Mouse (Mus musculus): ENCODE results near the gene Mink1.
A peak's percentile ranks its signal among the peaks of the same experiment; 100 is the strongest.

Mink1 gene

GRCm38 (mm10) chr11:70594253-70594989 lies 31.7 kb downstream of the Mink1 start:
- no peak for DNase-seq (ENCODE audit: low spot score)

GRCm38 (mm10) chr11:70595638-70596037 lies 33.0 kb downstream of the Mink1 start:
- no peak for DNase-seq (ENCODE audit: low spot score)

- no peak for DNase-seq (ENCODE audit: low spot score)
Measured at GRCm38 (mm10) chr11:70596094-70596493, 33.4 kb downstream of the Mink1 start.

- no peak for DNase-seq (ENCODE audit: low spot score)
Measured at GRCm38 (mm10) chr11:70597301-70597700, 34.6 kb downstream of the Mink1 start.

- no peak for DNase-seq (ENCODE audit: low spot score)
Measured at GRCm38 (mm10) chr11:70598451-70598953, 35.8 kb downstream of the Mink1 start.

- peak; percentile 63 for DNase-seq (ENCODE audit: low spot score)
Measured at GRCm38 (mm10) chr11:70605024-70605566, 42.4 kb downstream of the Mink1 start.

- no peak for DNase-seq (ENCODE audit: low spot score)
Measured at GRCm38 (mm10) chr11:70606717-70607116, 44.0 kb downstream of the Mink1 start.

- no peak for DNase-seq (ENCODE audit: low spot score)
Measured at GRCm38 (mm10) chr11:70607611-70608010, 44.9 kb downstream of the Mink1 start.

GRCm38 (mm10) chr11:70608381-70609066 lies 45.8 kb downstream of the Mink1 start:
- no peak for DNase-seq (ENCODE audit: low spot score)

GRCm38 (mm10) chr11:70610752-70611151 lies 48.1 kb downstream of the Mink1 start:
- DNase-seq (ENCODE audit: low spot score) = no peak

GRCm38 (mm10) chr11:70612505-70612904 lies 49.8 kb downstream of the Mink1 start:
- DNase-seq (ENCODE audit: low spot score) = no peak

- DNase-seq (ENCODE audit: low spot score) = no peak
Measured at GRCm38 (mm10) chr11:70615074-70615473, 52.4 kb downstream of the Mink1 start.

- DNase-seq (ENCODE audit: low spot score) = no peak
Measured at GRCm38 (mm10) chr11:70615516-70616093, 52.9 kb downstream of the Mink1 start, which contains the start of gene 4930544D05Rik. 4930544D05Rik (plus strand) TSS chr11:70615848.

GRCm38 (mm10) chr11:70619101-70619500 lies 56.4 kb downstream of the Mink1 start, which contains the start of gene Chrne:
Chrne (minus strand) TSS chr11:70619216.
- DNase-seq (ENCODE audit: low spot score) = no peak

- DNase-seq (ENCODE audit: low spot score) = no peak
Measured at GRCm38 (mm10) chr11:70621972-70622814, 59.5 kb downstream of the Mink1 start.

- no peak for DNase-seq (ENCODE audit: low spot score)
Measured at GRCm38 (mm10) chr11:70623053-70623742, 60.5 kb downstream of the Mink1 start.

GRCm38 (mm10) chr11:70625473-70625872 lies 62.8 kb downstream of the Mink1 start:
- no peak for DNase-seq (ENCODE audit: low spot score)

- no peak for DNase-seq (ENCODE audit: low spot score)
Measured at GRCm38 (mm10) chr11:70626877-70627276, 64.2 kb downstream of the Mink1 start.

GRCm38 (mm10) chr11:70628431-70628830 lies 65.8 kb downstream of the Mink1 start:
- DNase-seq (ENCODE audit: low spot score) = no peak

GRCm38 (mm10) chr11:70629557-70629956 lies 66.9 kb downstream of the Mink1 start:
- DNase-seq (ENCODE audit: low spot score) = no peak

- no peak for DNase-seq (ENCODE audit: low spot score)
Measured at GRCm38 (mm10) chr11:70630129-70630528, 67.4 kb downstream of the Mink1 start.
